Mouse (Mus musculus): Measurements from ENCODE around the gene Efcab10. TPM values are rescaled to one million over a fixed set of nuclear protein-coding genes. Genes with fewer than 3 reads are reported as not detected.

Efcab10 gene
- not detected in 2 replicates for polyA plus RNA-seq (2015; fragmentation: Nextera tagmentation; extraction: Ambion mirVana)

- WGBS (ENCODE audit: insufficient replicate concordance), result 22% methylated on average over 24 of the region's 24 CpGs
Observed at GRCm38 (mm10) chr12:33394804-33395623, at the start of gene Efcab10. Gene Efcab10, plus strand, starts transcription at chr12:33394854.

GRCm38 (mm10) chr12:33344970-33345772, 49.5 kb upstream of the Efcab10 start:
- Histone ChIP-seq H3K36me3 (replicated peaks) (peaks cover 87% of the 10 kb centered on the region), H3K4me3 (replicated peaks) (no peak overlapping the region), H3K9me3 (replicated peaks) (no peaks in the 10 kb centered on the region), H3K9ac (no peak overlapping the region), H3K27me3 (no peaks in the 10 kb centered on the region), H3K4me1 (replicated peaks) (0 out of 2 replicates have a peak, but pooled peaks cover 8% of the 10 kb centered on the region), H3K27ac (replicated peaks) (no peak overlapping the region), H3K4me2 (peak overlapping the region; percentile 39)
- WGBS (ENCODE audit: insufficient replicate concordance), result 68% methylated on average over 25 of the region's 25 CpGs
- no peak for ATAC-seq (ENCODE audit: insufficient read depth)

More at GRCm38 (mm10) chr12:33394804-33395623, at the start of gene Efcab10:
- Histone ChIP-seq H3K27me3 (peaks cover 7% of the 10 kb centered on the region), H3K4me3 (replicated peaks) (no peak within 1 kb of the TSS), H3K36me3 (replicated peaks) (no peaks in the 10 kb centered on the region), H3K9me3 (replicated peaks) (no peaks in the 10 kb centered on the region), H3K4me2 (no peak within 1 kb of the TSS; the same call in 1 of the 2 replicates), H3K4me1 (replicated peaks) (no peaks in the 10 kb centered on the region; the same call in 1 of the 2 replicates), H3K27ac (replicated peaks) (no peak within 1 kb of the TSS), H3K9ac (no peak within 1 kb of the TSS)
- ATAC-seq (ENCODE audit: insufficient read depth), result no peak

GRCm38 (mm10) chr12:33345773-33346435, 48.8 kb upstream of the Efcab10 start:
- H3K36me3 ChIP-seq (replicated peaks), result peaks cover 88% of the 10 kb centered on the region
- ATAC-seq (ENCODE audit: insufficient read depth), result no peak
- no peaks in the 10 kb centered on the region for H3K27me3 ChIP-seq
- H3K4me1 ChIP-seq (replicated peaks), result 0 out of 2 replicates have a peak, but pooled peaks cover 8% of the 10 kb centered on the region
- no peak overlapping the region for H3K27ac ChIP-seq (replicated peaks)
- H3K4me2 ChIP-seq, result no peak overlapping the region
- H3K9me3 ChIP-seq (replicated peaks), result no peaks in the 10 kb centered on the region
- H3K9ac ChIP-seq, result no peak overlapping the region
- 82% methylated on average over 23 of the region's 23 CpGs for WGBS (ENCODE audit: insufficient replicate concordance)
- no peak overlapping the region for H3K4me3 ChIP-seq (replicated peaks)

GRCm38 (mm10) chr12:33352671-33353070, 42.0 kb upstream of the Efcab10 start:
- no peak overlapping the region for H3K4me3 ChIP-seq (replicated peaks)
- peaks cover 90% of the 10 kb centered on the region for H3K36me3 ChIP-seq (replicated peaks)
- 67% methylated on average over 4 of the region's 4 CpGs for WGBS (ENCODE audit: insufficient replicate concordance)
- no peak overlapping the region for H3K9ac ChIP-seq
- no peaks in the 10 kb centered on the region for H3K27me3 ChIP-seq
- H3K4me1 ChIP-seq (replicated peaks), result no peaks in the 10 kb centered on the region
- no peaks in the 10 kb centered on the region for H3K9me3 ChIP-seq (replicated peaks)
- no peak for ATAC-seq (ENCODE audit: insufficient read depth)
- H3K27ac ChIP-seq (replicated peaks), result no peak overlapping the region
- H3K4me2 ChIP-seq, result no peak overlapping the region

GRCm38 (mm10) chr12:33358345-33358744, 36.3 kb upstream of the Efcab10 start:
- ATAC-seq (ENCODE audit: insufficient read depth), result no peak
- H3K36me3 ChIP-seq (replicated peaks), result peaks cover 79% of the 10 kb centered on the region
- 92% methylated on average over 10 of the region's 10 CpGs for WGBS (ENCODE audit: insufficient replicate concordance)

GRCm38 (mm10) chr12:33359209-33359608, 35.4 kb upstream of the Efcab10 start:
- ATAC-seq (ENCODE audit: insufficient read depth), result no peak
- peaks cover 78% of the 10 kb centered on the region for H3K36me3 ChIP-seq (replicated peaks)

More at GRCm38 (mm10) chr12:33358345-33358744, 36.3 kb upstream of the Efcab10 start:
- Histone ChIP-seq H3K27me3 (no peaks in the 10 kb centered on the region), H3K9me3 (replicated peaks) (no peaks in the 10 kb centered on the region), H3K27ac (replicated peaks) (no peak overlapping the region), H3K9ac (no peak overlapping the region), H3K4me1 (replicated peaks) (no peaks in the 10 kb centered on the region), H3K4me3 (replicated peaks) (no peak overlapping the region), H3K4me2 (no peak overlapping the region)

GRCm38 (mm10) chr12:33359878-33360482, 34.7 kb upstream of the Efcab10 start:
- H3K9ac ChIP-seq, result no peak overlapping the region
- 77% methylated on average over 5 of the region's 5 CpGs for WGBS (ENCODE audit: insufficient replicate concordance)
- H3K36me3 ChIP-seq (replicated peaks), result peaks cover 76% of the 10 kb centered on the region
- no peaks in the 10 kb centered on the region for H3K9me3 ChIP-seq (replicated peaks)
- no peak overlapping the region for H3K4me3 ChIP-seq (replicated peaks)
- ATAC-seq (ENCODE audit: insufficient read depth), result no peak
- H3K4me1 ChIP-seq (replicated peaks), result no peaks in the 10 kb centered on the region
- H3K4me2 ChIP-seq, result no peak overlapping the region
- no peaks in the 10 kb centered on the region for H3K27me3 ChIP-seq
- H3K27ac ChIP-seq (replicated peaks), result no peak overlapping the region

More at GRCm38 (mm10) chr12:33359209-33359608, 35.4 kb upstream of the Efcab10 start:
- Histone ChIP-seq H3K27me3 (no peaks in the 10 kb centered on the region), H3K4me1 (replicated peaks) (no peaks in the 10 kb centered on the region), H3K4me3 (replicated peaks) (no peak overlapping the region), H3K27ac (replicated peaks) (no peak overlapping the region), H3K9ac (no peak overlapping the region), H3K4me2 (no peak overlapping the region), H3K9me3 (replicated peaks) (no peaks in the 10 kb centered on the region)
- WGBS (ENCODE audit: insufficient replicate concordance), result 80% methylated on average over 7 of the region's 7 CpGs

- no peak overlapping the region for H3K9ac ChIP-seq
- H3K27me3 ChIP-seq, result no peaks in the 10 kb centered on the region
- no peaks in the 10 kb centered on the region for H3K9me3 ChIP-seq (replicated peaks)
- H3K4me3 ChIP-seq (replicated peaks), result no peak overlapping the region
- WGBS (ENCODE audit: insufficient replicate concordance), result 75% methylated on average over 6 of the region's 6 CpGs
- H3K36me3 ChIP-seq (replicated peaks), result peaks cover 76% of the 10 kb centered on the region
- ATAC-seq (ENCODE audit: insufficient read depth), result no peak
- no peak overlapping the region for H3K27ac ChIP-seq (replicated peaks)
- no peaks in the 10 kb centered on the region for H3K4me1 ChIP-seq (replicated peaks)
- no peak overlapping the region for H3K4me2 ChIP-seq
Observed at GRCm38 (mm10) chr12:33360729-33361128, 33.9 kb upstream of the Efcab10 start.

GRCm38 (mm10) chr12:33364511-33364910, 30.1 kb upstream of the Efcab10 start:
- Histone ChIP-seq H3K4me3 (replicated peaks) (no peak overlapping the region), H3K9ac (no peak overlapping the region), H3K27me3 (no peaks in the 10 kb centered on the region), H3K27ac (replicated peaks) (no peak overlapping the region), H3K4me1 (replicated peaks) (peaks cover 5% of the 10 kb centered on the region), H3K9me3 (replicated peaks) (no peaks in the 10 kb centered on the region), H3K36me3 (replicated peaks) (peaks cover 80% of the 10 kb centered on the region), H3K4me2 (no peak overlapping the region)
- ATAC-seq (ENCODE audit: insufficient read depth), result no peak
- WGBS (ENCODE audit: insufficient replicate concordance), result 89% methylated on average over 8 of the region's 8 CpGs

- Histone ChIP-seq H3K9me3 (replicated peaks) (no peaks in the 10 kb centered on the region), H3K4me3 (replicated peaks) (no peak overlapping the region), H3K4me2 (no peak overlapping the region), H3K4me1 (replicated peaks) (peaks cover 9% of the 10 kb centered on the region), H3K36me3 (replicated peaks) (peaks cover 74% of the 10 kb centered on the region), H3K9ac (no peak overlapping the region), H3K27ac (replicated peaks) (no peak overlapping the region), H3K27me3 (no peaks in the 10 kb centered on the region)
- no peak for ATAC-seq (ENCODE audit: insufficient read depth)
- WGBS (ENCODE audit: insufficient replicate concordance), result 88% methylated on average over 8 of the region's 8 CpGs
Observed at GRCm38 (mm10) chr12:33365133-33365532, 29.5 kb upstream of the Efcab10 start.

All from liver, embryonic 15.5 days (tissue).